Mouse (Mus musculus) right cerebral cortex, adult 18-20 months (tissue): ENCODE measurements around the gene Ppp6r3.

Experiments
- DNase-seq: peaks from one replicate; pipeline ENCODE4 v3.0.0; 2022; ENCODE audit warnings: mixed read lengths

Ppp6r3 gene

DNA sequence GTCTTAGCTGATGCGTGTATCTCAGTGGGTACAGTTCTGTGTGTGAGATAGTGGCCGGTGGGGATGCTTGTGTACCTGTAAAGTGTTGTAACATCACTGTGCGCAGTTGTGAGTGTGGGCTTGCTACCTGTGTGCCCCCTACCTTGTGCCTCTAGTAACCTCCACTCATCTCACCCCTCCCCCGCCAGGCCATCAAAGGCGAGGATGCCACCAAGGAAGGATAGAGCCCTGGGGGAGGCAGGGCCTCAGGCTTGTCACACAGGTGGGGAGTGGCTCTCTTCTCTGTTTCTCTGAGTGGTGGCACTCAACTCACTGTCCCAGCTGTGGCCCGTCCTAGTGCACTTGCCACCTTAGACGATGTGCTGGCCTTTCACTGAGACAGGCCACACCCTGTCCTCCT is 144.5 kb downstream of the Ppp6r3 start:
- DNase-seq: no peak

DNA sequence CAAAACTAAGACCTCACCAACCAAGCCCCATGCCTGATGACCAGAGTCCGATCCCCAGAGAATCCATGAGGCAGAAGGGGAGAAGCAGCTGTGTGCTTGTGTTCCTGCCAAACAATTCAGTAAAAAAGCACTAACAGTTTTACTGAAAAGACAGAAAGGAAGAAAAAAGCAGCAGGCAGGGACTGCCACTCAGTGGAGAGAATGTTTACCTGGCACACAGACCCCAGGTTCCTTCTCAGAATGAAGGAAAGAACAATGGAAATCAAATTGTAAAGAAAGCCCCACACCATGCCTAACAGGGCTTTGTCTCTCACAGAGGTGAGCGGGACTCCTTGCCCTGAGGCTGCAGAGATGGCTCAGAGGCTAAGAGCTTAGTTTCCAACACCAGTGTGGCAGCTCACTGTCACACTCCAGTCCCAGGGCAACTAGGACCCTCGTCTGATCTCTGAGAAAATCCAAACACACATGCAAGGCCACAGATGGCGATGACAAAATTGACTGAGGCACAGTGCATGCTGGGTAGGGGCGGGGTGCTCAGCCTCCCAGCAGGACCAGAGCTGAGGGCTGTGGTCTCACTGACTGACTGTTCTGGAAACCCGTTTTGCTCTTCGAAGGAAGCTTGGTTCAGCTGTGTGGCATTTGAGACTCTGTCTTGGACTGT is 146.3 kb downstream of the Ppp6r3 start:
- DNase-seq: no peak

DNA sequence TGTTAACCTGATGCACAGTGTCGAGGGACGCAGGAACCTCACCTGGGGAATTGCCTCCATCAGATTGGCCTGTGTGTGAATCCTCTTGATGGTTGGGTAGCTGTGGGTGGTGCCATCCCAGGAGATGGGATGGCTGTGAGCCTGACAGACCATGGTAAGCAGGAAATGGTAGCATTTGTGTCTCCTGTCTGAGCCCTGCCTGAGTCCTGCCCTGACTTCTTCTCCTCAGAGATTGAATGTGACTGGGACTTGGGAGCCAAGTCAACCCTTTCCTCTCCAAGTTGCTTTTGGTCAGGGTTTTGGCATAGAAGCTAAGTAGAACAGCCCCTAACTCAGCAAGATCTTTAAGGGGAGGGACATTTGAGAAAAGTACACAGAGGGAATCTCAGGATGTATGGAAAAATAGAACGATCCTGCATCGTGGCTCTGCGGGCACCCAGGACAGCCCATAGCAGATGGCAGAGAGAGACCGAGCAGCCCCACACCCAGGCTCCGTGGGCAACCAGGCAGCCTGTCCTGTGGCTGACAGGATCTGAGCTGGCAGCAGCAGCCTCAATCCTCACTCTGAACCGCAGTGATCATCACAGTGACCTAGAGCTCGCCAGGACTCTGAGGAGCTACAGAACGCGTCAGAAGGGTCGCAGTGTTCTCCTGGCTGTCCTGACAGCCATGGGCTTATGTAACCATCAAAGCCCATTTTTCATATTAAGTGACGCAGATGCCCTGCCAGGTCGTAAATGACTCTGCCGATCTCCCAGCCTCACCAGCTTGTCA is 147.3 kb downstream of the Ppp6r3 start:
- DNase-seq: no peak

- DNase-seq: no peak
These were observed 151.3 kb downstream of the Ppp6r3 start for GRCm38 (mm10) chr19:3424214-3424613.

GRCm38 (mm10) chr19:3422981-3423380 is 152.6 kb downstream of the Ppp6r3 start:
- DNase-seq: no peak

DNA sequence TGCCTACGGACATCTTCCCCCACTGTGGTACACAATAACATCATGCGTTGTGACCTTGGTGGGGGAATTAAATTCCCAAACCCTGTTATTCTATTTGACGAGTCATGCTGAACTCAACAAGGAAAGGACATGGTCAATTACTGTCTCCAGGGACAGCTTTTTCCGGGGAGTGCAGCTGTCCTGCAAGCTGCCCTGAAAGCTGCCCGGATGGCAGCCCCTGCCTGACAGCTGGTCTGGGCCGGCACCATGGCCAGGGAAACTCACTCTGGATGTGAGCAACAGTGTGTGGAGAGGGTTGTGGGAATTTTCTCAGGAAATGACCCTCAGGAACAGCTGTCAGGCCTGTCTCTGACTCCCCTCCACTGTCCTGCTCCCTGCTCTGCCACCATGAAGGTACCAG is 153.1 kb downstream of the Ppp6r3 start:
- DNase-seq: no peak

DNA sequence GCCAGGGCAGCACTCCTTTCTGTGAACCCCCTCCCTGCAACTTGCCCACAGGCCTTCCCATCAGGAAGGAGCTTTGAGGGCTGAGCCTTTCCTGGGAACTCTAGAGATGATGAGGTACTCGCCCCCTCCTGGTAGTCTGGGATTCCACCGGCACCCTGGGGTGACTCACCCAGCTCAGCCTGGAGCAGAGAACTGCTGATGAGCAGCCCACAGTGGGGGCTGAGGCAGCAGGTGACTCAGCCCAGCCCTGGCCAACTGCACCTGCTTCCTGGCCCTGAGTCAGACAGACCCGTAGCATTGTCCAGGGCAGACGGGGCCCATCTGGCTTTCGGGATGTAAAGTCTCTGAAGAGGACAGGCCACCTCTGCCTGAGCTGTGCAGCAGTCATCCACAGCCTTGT is 156.3 kb downstream of the Ppp6r3 start:
- DNase-seq: peak; percentile 85

DNA sequence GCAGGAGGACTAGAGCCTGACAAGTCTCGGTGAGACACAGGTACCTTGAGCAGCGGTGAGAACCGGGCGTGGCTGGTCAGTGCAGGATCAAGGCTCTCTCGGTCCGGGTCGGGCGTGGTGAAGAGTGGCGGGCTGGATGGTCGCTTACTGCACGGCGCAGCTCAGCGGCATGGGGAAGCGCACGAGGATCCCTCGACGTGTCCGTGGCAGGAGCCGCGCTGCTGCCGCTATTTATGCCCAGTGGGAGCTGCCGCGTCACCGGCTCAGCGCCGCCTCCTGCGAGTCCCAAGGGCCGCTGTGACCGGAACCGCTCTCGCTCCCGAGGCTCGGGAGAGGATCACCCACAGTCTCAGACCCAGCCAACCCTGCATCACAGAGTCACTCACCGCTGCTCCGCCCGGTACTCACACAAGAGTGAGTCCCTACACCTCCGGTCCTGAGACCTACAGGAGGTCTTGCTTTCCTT is 161.2 kb downstream of the Ppp6r3 start, which contains the start of gene Gal:
Gene Gal, minus strand, starts transcription at position 277 of the 466 bp plus-strand sequence.
- no peak for DNase-seq

DNA sequence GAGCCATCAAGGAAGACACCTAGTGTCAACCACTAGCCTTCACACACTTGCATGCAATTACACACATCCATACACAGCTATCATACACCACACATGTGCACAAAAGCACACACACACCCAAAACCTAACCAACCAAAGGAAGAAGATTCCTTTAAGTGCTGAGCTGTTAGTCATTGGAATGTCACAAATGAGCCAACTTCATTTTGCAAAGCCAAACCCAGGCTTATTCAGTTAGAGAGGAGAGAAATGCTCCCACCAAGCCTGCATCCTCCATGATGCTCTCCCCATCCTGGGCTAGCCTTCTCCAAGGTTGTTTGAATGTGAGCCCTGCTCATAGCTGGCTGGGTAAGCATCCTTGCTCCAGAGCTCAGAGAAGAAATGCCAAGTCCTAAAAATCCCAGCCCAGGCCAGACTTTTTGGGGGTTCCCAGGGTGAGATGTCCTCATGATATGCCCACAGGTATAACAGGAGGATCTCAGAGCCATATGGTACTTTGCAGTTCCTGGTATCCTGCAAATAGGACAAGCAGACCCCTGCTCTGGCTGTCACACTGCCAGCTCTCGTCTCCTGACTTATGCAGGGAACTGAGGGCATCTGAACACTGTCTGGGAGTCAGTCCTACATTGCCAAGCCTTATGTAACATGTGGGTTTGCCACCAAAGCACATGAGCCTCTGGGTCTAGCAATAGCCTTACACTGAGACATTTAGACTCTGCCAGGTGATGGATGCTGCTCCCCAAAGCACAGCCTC is 169.8 kb downstream of the Ppp6r3 start:
- DNase-seq: no peak
